Mouse (Mus musculus): Measurements from ENCODE around the gene Fbxl19. TPM values are rescaled to one million over a fixed set of nuclear protein-coding genes. Genes with fewer than 3 reads are reported as not detected.
"Not testable (repeated sequence)": the region's sequence is repeated elsewhere in the genome, so short reads cannot be mapped to it uniquely, and the experiment has no call there.

Fbxl19 gene
- polyA plus RNA-seq, 2 experiments from 2014 or later: 0.36 to 0.83 TPM

GRCm38 (mm10) chr7:127730170-127730569 lies 14.2 kb upstream of the Fbxl19 start:
- no peak for ATAC-seq

GRCm38 (mm10) chr7:127732066-127732465 lies 12.3 kb upstream of the Fbxl19 start, which contains the start of gene Ctf2:
Gene Ctf2, minus strand, starts transcription at chr7:127732166.
- ATAC-seq: not testable (repeated sequence)

- peak; percentile 96 for ATAC-seq
Observed at GRCm38 (mm10) chr7:127745251-127745651, 908 bp downstream of the Fbxl19 start.

- ATAC-seq: peak; percentile 40
Observed at GRCm38 (mm10) chr7:127745652-127746493, 1.5 kb downstream of the Fbxl19 start.

- ATAC-seq: no peak
Observed at GRCm38 (mm10) chr7:127746494-127747491, 2.5 kb downstream of the Fbxl19 start.

GRCm38 (mm10) chr7:127747559-127748234 lies 3.4 kb downstream of the Fbxl19 start:
- ATAC-seq: no peak

GRCm38 (mm10) chr7:127748235-127748560 lies 3.9 kb downstream of the Fbxl19 start:
- ATAC-seq: no peak

GRCm38 (mm10) chr7:127750131-127751127 lies 6.1 kb downstream of the Fbxl19 start:
- ATAC-seq: no peak

GRCm38 (mm10) chr7:127751619-127752018 lies 7.3 kb downstream of the Fbxl19 start:
- ATAC-seq: no peak

GRCm38 (mm10) chr7:127752069-127752468 lies 7.7 kb downstream of the Fbxl19 start:
- ATAC-seq: no peak

GRCm38 (mm10) chr7:127753158-127753557 lies 8.8 kb downstream of the Fbxl19 start:
- no peak for ATAC-seq

GRCm38 (mm10) chr7:127753741-127754140 lies 9.4 kb downstream of the Fbxl19 start:
- no peak for ATAC-seq

GRCm38 (mm10) chr7:127759716-127760115 lies 15.4 kb downstream of the Fbxl19 start:
- no peak for ATAC-seq

- no peak for ATAC-seq
Observed at GRCm38 (mm10) chr7:127760478-127760877, 16.1 kb downstream of the Fbxl19 start.

- no peak for ATAC-seq
Observed at GRCm38 (mm10) chr7:127761026-127761425, 16.7 kb downstream of the Fbxl19 start.

GRCm38 (mm10) chr7:127763642-127764041 lies 19.3 kb downstream of the Fbxl19 start:
- no peak for ATAC-seq

- no peak for ATAC-seq
Observed at GRCm38 (mm10) chr7:127765756-127766155, 21.4 kb downstream of the Fbxl19 start.

- no peak for ATAC-seq
Observed at GRCm38 (mm10) chr7:127766851-127767609, 22.7 kb downstream of the Fbxl19 start.

- ATAC-seq: no peak
Observed at GRCm38 (mm10) chr7:127767671-127768345, 23.5 kb downstream of the Fbxl19 start.

All from activated CD4-positive, CD25-positive, alpha-beta regulatory T cell, adult 4 months (primary cell).